Mouse (Mus musculus) myocyte (in vitro differentiated cells): ENCODE data around the gene Slco1a6. TPM values are rescaled to one million over a fixed set of nuclear protein-coding genes. Genes with fewer than 3 reads are reported as not detected.
"Not testable (repeated sequence)": the region's sequence is repeated elsewhere in the genome, so short reads cannot be mapped to it uniquely, and the experiment has no call there.

Experiments
- H3K27me3 ChIP-seq: one replicate; pipeline ENCODE4 v1.6.1; 2011; ENCODE audit not compliant: control insufficient read depth, insufficient read depth, insufficient read length
- H3K36me3 ChIP-seq: one replicate; pipeline ENCODE4 v1.6.1; 2011; ENCODE audit not compliant: control insufficient read depth, insufficient read depth
- H3K4me2 ChIP-seq: one replicate; pipeline ENCODE4 v1.6.1; 2011; ENCODE audit warnings: low read depth, control low read depth
- H3K4me3 ChIP-seq: one replicate; pipeline ENCODE4 v1.5.1; 2011; ENCODE audit warnings: mild to moderate bottlenecking, control low read depth, moderate library complexity
- H3K79me2 ChIP-seq: one replicate; pipeline ENCODE4 v1.6.1; 2011; ENCODE audit not compliant: control insufficient read depth, insufficient read depth
- H3ac ChIP-seq: one replicate; pipeline ENCODE4 v1.6.1; 2011; ENCODE audit not compliant: control insufficient read depth, insufficient read length
- CEBPB ChIP-seq: IDR thresholded peaks from 2 replicates; pipeline ENCODE4 v1.6.1; 2011; ENCODE audit warnings: mild to moderate bottlenecking, moderate library complexity; ENCODE audit not compliant: poor library complexity, insufficient read depth, severe bottlenecking
- E2F4 ChIP-seq: IDR thresholded peaks from one replicate; pipeline ENCODE4 v1.6.1; 2011; ENCODE audit warnings: mild to moderate bottlenecking, control low read depth, moderate library complexity; ENCODE audit not compliant: insufficient read depth
- MAX ChIP-seq: IDR thresholded peaks from one replicate; pipeline ENCODE4 v1.6.1; 2011; ENCODE audit warnings: low read depth, mild to moderate bottlenecking, control low read depth
- MYOD1 ChIP-seq, 3 experiments: IDR thresholded peaks; one replicate each; pipeline ENCODE4 v1.6.1; 2011; ENCODE audit warnings: control low read depth in 2 of 3, low read depth in 2 of 3, mild to moderate bottlenecking in 2 of 3, moderate library complexity in 1 of 3; ENCODE audit not compliant: insufficient read length in 2 of 3, control insufficient read depth in 1 of 3
- MYOG ChIP-seq, 3 experiments: IDR thresholded peaks; one replicate each; pipeline ENCODE4 v1.6.1; 2011; ENCODE audit warnings: control low read depth in 2 of 3, low read depth in 2 of 3, mild to moderate bottlenecking in 2 of 3; ENCODE audit not compliant: insufficient read length in 2 of 3, control insufficient read depth in 1 of 3, insufficient read depth in 1 of 3
- POLR2A ChIP-seq: IDR thresholded peaks from one replicate; pipeline ENCODE4 v1.6.1; 2011; ENCODE audit warnings: low read depth, mild to moderate bottlenecking, control low read depth, moderate library complexity; ENCODE audit not compliant: insufficient read length
- POLR2AphosphoS2 ChIP-seq: IDR thresholded peaks from one replicate; pipeline ENCODE4 v1.6.1; 2011; ENCODE audit warnings: low read depth, control low read depth; ENCODE audit not compliant: insufficient read length
- REST ChIP-seq: IDR thresholded peaks from one replicate; pipeline ENCODE4 v1.6.1; 2011; ENCODE audit warnings: mild to moderate bottlenecking, control low read depth, moderate library complexity; ENCODE audit not compliant: insufficient read depth, insufficient read length
- SRF ChIP-seq: IDR thresholded peaks from one replicate; pipeline ENCODE4 v1.6.1; 2011; ENCODE audit warnings: low read depth; ENCODE audit not compliant: control insufficient read depth, insufficient read length
- TCF12 ChIP-seq: IDR thresholded peaks from one replicate; pipeline ENCODE4 v1.6.1; 2011; ENCODE audit warnings: mild to moderate bottlenecking, control low read depth; ENCODE audit not compliant: poor library complexity, insufficient read depth, severe bottlenecking
- TCF3 ChIP-seq: IDR thresholded peaks from one replicate; pipeline ENCODE4 v1.6.1; 2011; ENCODE audit warnings: low read depth, control low read depth; ENCODE audit not compliant: insufficient read length
- USF1 ChIP-seq: IDR thresholded peaks from one replicate; pipeline ENCODE4 v1.6.1; 2011; ENCODE audit warnings: low read depth, mild to moderate bottlenecking, control low read depth, moderate library complexity
- polyA plus RNA-seq: library from polyadenylated mRNA; unstranded; fragments of >200 nt; fragmentation: generic; extraction: Trizol; gene quantifications from one replicate; pipeline ENCODE4 v1.2.1, GENCODE M21; 2012; ENCODE audit warnings: missing spikeins

Gene Slco1a6
- polyA plus RNA-seq, 1 experiment, result 0.19 TPM

- Histone ChIP-seq H3K36me3 (no peaks in the 10 kb centered on the region), H3K4me3 (no peak overlapping the region)
These were observed 44.9 kb downstream of the Slco1a6 start for GRCm38 (mm10) chr6:142163406-142163805.

GRCm38 (mm10) chr6:142161171-142161570 is 47.1 kb downstream of the Slco1a6 start:
- H3ac ChIP-seq, result no peak overlapping the region
- no peaks in the 10 kb centered on the region for H3K27me3 ChIP-seq
- H3K79me2 ChIP-seq, result no peaks in the 10 kb centered on the region
- no peaks in the 10 kb centered on the region for H3K36me3 ChIP-seq
- TF ChIP-seq POLR2A (no peak), MYOG (IDR thresholded peaks at IDR 0.05; ENCODE audit: control insufficient read depth in 1 of 3, insufficient read depth in 1 of 3, insufficient read length in 2 of 3, low read depth in 2 of 3) (no peak), CEBPB (no peak), REST (no peak)
- H3K4me2 ChIP-seq, result no peak overlapping the region
- H3K4me3 ChIP-seq, result no peak overlapping the region

More at GRCm38 (mm10) chr6:142163406-142163805, 44.9 kb downstream of the Slco1a6 start:
- H3K4me2 ChIP-seq, result no peak overlapping the region
- TF ChIP-seq POLR2A (no peak), TCF3 (no peak), USF1 (no peak), SRF (no peak), CEBPB (no peak), TCF12 (no peak), MYOD1 (IDR thresholded peaks at IDR 0.05; ENCODE audit: control insufficient read depth in 1 of 3, insufficient read length in 2 of 3, low read depth in 2 of 3) (no peak), MYOG (IDR thresholded peaks at IDR 0.05; ENCODE audit: control insufficient read depth in 1 of 3, insufficient read depth in 1 of 3, insufficient read length in 2 of 3, low read depth in 2 of 3) (no peak), POLR2AphosphoS2 (no peak), MAX (no peak), REST (no peak), E2F4 (no peak)
- no peaks in the 10 kb centered on the region for H3K79me2 ChIP-seq
- no peak overlapping the region for H3ac ChIP-seq
- no peaks in the 10 kb centered on the region for H3K27me3 ChIP-seq

- H3ac ChIP-seq, H3K4me2 ChIP-seq, H3K36me3 ChIP-seq, H3K79me2 ChIP-seq, H3K27me3 ChIP-seq, H3K4me3 ChIP-seq: not testable (repeated sequence)
These were observed 54.2 kb downstream of the Slco1a6 start for GRCm38 (mm10) chr6:142154081-142154480.

- Histone ChIP-seq H3K4me3 (no peak overlapping the region), H3K36me3 (no peaks in the 10 kb centered on the region), H3K4me2 (no peak overlapping the region), H3K79me2 (no peaks in the 10 kb centered on the region), H3ac (no peak overlapping the region), H3K27me3 (no peaks in the 10 kb centered on the region)
- TF ChIP-seq MYOG (IDR thresholded peaks at IDR 0.05; ENCODE audit: control insufficient read depth in 1 of 3, insufficient read depth in 1 of 3, insufficient read length in 2 of 3, low read depth in 2 of 3) (no peak), MYOD1 (IDR thresholded peaks at IDR 0.05; ENCODE audit: control insufficient read depth in 1 of 3, insufficient read length in 2 of 3, low read depth in 2 of 3) (no peak), USF1 (no peak), CEBPB (no peak), TCF12 (no peak), E2F4 (no peak), TCF3 (no peak), POLR2A (no peak), REST (no peak), SRF (no peak)
These were observed 60.0 kb downstream of the Slco1a6 start for GRCm38 (mm10) chr6:142148371-142148770.

GRCm38 (mm10) chr6:142111667-142112305 is 96.5 kb downstream of the Slco1a6 start:
- no peak overlapping the region for H3K4me2 ChIP-seq
- H3K36me3 ChIP-seq, result no peaks in the 10 kb centered on the region
- no peaks in the 10 kb centered on the region for H3K27me3 ChIP-seq
- TF ChIP-seq TCF3 (no peak), SRF (no peak), MAX (no peak), USF1 (no peak), CEBPB (no peak), MYOD1 (IDR thresholded peaks at IDR 0.05; ENCODE audit: control insufficient read depth in 1 of 3, insufficient read length in 2 of 3, low read depth in 2 of 3) (no peak), POLR2A (no peak), MYOG (IDR thresholded peaks at IDR 0.05; ENCODE audit: control insufficient read depth in 1 of 3, insufficient read depth in 1 of 3, insufficient read length in 2 of 3, low read depth in 2 of 3) (no peak), TCF12 (no peak), POLR2AphosphoS2 (no peak), REST (no peak), E2F4 (no peak)
- no peak overlapping the region for H3ac ChIP-seq
- no peak overlapping the region for H3K4me3 ChIP-seq
- H3K79me2 ChIP-seq, result no peaks in the 10 kb centered on the region
